Mouse (Mus musculus) frontal cortex, postnatal 36 days (tissue): ENCODE measurements around the gene Sema3a.
A peak's percentile ranks its signal among the peaks of the same experiment; 100 is the strongest.

Source experiments
- DNase-seq, 2 experiments: peaks; one replicate each; pipeline ENCODE4 v3.0.0; 2022; ENCODE audit warnings: low spot score in 2 of 2

Gene Sema3a

DNA sequence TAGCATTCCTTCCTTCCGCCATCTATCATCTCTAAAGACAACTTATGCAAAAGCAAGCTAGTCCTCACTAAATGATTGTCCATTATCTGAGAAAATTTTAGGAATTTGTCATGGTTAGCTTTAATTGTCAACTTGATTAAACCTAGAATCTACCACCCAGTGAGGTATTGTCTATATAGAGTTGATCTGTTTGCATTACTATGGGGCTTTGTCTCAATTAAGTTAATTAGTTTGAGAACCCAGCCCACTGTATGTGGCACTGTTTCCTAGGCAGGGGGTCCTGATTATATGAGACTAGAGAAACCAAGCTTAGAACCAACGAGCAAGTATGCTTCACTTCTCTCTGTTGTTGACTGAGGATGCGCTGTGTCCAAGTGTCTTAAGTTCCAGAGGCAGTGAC, 194.9 kb downstream of the Sema3a start:
- DNase-seq = no peak

GRCm38 (mm10) chr5:13327281-13327680, 202.1 kb downstream of the Sema3a start:
- no peak for DNase-seq

GRCm38 (mm10) chr5:13331412-13331811, 206.2 kb downstream of the Sema3a start:
- DNase-seq = no peak

DNA sequence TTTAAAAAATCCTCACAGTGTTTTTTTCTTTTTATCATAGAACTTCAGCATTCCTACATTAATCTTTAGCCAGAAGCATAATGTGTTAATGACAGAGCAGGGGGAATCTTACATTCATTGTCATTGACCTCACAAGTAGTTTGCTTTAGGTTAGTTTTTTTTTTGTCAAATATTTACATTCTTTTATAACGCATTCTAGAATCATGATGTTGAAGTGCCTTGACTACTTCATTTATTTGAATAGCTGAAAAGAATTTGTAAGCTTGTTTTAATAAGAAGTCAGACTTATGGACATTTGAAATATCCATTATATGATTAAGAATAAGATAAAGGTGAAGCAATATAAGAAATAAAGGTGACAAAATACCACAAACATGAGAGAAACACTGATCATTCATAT, 212.5 kb downstream of the Sema3a start:
- DNase-seq = no peak

GRCm38 (mm10) chr5:13347068-13347467, 221.9 kb downstream of the Sema3a start:
- no peak for DNase-seq

DNA sequence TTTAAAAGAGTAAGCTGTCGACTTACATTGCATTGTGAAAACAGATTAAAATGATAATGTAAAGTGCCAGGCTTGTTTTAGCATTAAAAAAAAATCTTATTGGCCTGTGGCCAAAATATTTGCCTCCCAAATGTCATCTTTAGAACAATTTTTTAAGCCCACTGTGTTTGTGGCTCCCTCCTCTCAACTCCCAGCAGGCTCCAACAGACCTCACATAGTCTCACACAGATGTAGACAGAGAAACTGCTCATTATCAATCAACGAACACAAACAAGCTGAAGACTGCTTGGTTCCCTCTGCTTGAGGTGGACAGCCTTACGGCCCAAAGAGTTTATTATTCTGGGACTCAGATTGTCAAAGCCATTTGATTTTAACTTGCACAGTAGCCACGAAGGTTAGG, 226.4 kb downstream of the Sema3a start:
- DNase-seq = no peak

DNA sequence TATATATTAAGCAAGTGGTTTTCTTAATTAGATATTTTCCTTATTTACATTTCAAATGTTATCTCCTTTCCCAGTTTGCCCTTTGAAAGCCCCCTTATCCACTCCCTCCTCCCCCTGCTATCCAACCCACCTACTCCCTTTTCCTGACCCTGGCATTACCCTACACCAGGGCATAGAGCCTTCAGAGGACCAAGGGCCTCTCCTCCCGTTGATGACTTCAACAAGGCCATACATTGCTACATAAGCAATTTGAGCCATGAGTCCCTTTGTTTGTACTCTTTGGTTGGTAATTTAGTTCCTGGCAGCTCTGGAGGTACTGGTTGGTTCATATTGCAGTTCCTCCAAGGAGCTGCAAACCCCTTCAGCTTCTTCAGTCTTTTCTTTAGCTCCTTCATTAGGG, 227.8 kb downstream of the Sema3a start:
- DNase-seq = no peak

- DNase-seq = no peak
These were observed 228.3 kb downstream of the Sema3a start for GRCm38 (mm10) chr5:13353539-13353938.

- peak in 1 of 2 experiments; percentile 7 for DNase-seq
These were observed 229.7 kb downstream of the Sema3a start for GRCm38 (mm10) chr5:13354913-13355312.

- no peak for DNase-seq
These were observed 233.6 kb downstream of the Sema3a start for GRCm38 (mm10) chr5:13358770-13359169.

GRCm38 (mm10) chr5:13360711-13361110, 235.5 kb downstream of the Sema3a start:
- no peak for DNase-seq

- no peak for DNase-seq
These were observed 239.9 kb downstream of the Sema3a start for GRCm38 (mm10) chr5:13365108-13365507.

GRCm38 (mm10) chr5:13379223-13379622, 254.0 kb downstream of the Sema3a start:
- DNase-seq = no peak

- no peak for DNase-seq
These were observed 258.8 kb downstream of the Sema3a start for GRCm38 (mm10) chr5:13384047-13384446.

DNA sequence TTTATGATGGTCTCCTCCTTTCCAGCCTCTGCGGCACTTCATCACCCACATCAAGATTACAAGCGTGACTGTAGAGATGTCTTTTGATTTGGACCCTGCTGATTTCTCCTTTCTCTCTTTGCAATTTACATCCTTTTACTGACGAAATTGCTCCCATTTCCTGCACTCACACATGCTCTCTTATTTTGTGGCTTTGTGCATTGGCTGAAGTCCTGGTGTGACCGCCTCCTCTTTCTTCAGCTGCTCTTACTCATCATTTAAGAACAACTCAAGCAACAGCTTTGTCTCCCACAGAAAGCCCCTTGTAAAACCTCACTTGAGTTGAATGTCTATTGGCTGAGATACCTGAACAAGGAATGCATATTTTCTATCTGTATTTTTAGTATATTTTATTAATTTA, 259.5 kb downstream of the Sema3a start:
- DNase-seq = peak in 1 of 2 experiments; percentile 52

DNA sequence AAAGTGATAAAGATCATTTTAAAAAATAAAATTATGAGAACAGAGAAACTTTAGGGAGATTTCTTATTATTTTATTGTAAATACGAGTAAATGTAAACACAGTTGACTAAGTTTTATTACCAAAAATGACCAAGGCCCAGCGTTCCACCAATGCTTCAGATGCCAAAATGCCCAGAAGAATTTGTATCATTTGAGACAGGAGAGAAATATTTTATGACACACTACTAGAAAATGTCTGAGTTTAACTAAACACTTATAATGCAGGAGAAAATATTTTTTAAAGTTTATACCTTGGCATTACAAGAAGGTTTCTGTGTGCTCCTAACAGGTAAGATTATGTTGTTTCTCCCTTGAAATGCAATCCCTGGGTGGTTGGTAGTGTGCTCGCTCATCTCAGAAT, 261.4 kb downstream of the Sema3a start:
- no peak for DNase-seq

DNA sequence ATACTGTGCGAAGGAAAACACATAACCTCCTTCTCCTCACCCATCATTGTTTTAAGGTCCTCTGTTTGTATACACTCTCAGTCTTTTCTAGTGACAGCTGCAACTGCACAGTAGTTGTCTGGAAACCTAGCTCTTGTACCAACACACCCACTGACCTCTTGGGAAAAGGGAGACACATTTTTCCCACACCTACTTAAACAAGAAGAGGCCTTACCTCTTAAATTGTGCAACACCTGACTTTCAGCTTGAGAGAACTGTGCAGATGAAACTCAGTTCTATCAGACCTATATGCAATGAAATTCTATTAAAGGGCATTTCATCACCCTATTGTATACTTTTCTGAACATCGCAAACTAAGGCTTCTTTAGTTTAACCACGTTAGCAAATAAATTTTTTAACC, 262.5 kb downstream of the Sema3a start:
- no peak for DNase-seq

DNA sequence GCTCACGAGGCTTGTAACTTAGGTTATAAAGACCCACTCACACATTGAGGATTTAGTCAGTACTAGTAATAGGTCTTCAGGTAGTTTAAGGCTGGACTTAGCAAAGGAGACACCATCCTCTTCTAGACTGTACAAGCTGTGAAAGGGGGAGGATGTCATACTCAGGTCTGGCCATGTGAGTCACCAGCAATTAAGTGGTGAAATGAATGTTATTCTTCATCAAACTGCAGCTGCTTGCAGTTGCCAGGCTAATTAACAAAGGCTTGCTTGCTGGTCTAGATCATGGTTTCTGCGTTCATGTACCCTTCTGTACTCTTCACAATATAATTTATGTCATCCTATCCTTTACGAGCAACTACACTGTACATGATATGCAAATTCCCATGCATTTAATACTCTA, 264.8 kb downstream of the Sema3a start:
- DNase-seq = no peak

DNA sequence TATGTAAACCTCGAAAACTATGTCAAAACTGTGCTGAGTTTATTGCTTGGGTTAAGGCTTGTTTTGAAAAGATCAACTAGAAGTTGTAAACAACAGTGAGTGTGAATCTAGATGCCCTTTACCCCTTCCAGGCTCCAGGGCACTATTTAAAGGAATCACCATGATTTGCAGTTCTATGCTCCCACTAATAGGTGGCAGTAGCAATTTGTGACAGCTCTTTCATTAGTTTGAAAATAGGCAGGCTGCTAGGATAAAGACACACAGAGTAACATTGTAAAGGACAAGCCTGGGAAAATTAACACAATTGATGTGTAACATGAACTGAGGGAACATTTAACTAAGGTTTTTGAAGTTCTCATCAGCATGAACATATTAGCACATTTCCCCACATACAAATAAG, 280.2 kb downstream of the Sema3a start:
- peak in 1 of 2 experiments; percentile 10 for DNase-seq

- DNase-seq = no peak
These were observed 280.9 kb downstream of the Sema3a start for GRCm38 (mm10) chr5:13406131-13406530.

DNA sequence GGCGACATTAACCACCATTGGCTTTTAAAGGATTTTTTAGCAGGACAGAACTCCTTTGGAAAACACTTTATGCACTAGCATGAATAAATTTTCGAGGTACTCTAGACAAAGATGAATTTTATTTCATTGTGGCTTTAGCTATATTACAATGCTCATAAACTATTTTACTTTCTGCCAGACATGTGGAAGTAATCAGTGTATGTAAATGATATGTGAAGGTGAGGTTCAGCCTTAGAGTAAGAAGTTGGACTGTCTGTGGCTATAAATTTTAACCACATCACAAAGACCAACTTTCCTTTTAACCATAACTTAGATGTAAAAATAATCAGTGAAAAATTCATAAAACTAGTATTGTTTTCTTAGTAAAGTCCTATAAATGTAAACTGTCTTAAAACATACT, 286.7 kb downstream of the Sema3a start:
- DNase-seq = no peak

- DNase-seq = no peak
These were observed 288.8 kb downstream of the Sema3a start for GRCm38 (mm10) chr5:13413915-13414525.

- DNase-seq = no peak
These were observed 291.9 kb downstream of the Sema3a start for GRCm38 (mm10) chr5:13416960-13417710.
